Mouse (Mus musculus): ENCODE data around the gene Il31. TPM values are rescaled to one million over a fixed set of nuclear protein-coding genes. Genes with fewer than 3 reads are reported as not detected.

Gene Il31
- total RNA-seq, 2 experiments from 2014 or later: not detected

Small RNAs within 50 kb of the gene (microRNA-seq; reads per million reads assigned to microRNA genes)
- gene Mir7647: 0.85 to 2.4 reads per million in 2 experiments

Other genes with a start within 250 kb of the Il31 start
- under 1 TPM; 0.81 to 0.93 TPM for gene Wdr66, start 237.4 kb downstream of the Il31 start, total RNA-seq (2021)
- gene Bcl7a, start 145.7 kb downstream of the Il31 start, total RNA-seq (2021): 1 to 10 TPM; 9.1 to 9.5 TPM
- 10 to 100 TPM; 29.0 to 29.9 TPM for gene Mlxip, start 94.7 kb downstream of the Il31 start, total RNA-seq (2021)
- under 1 TPM in 1 of 2 experiments, not detected in 1; 0.22 TPM for gene Lrrc43, start 184 bp downstream of the Il31 start, total RNA-seq (2021)
- not detected for gene B3gnt4, start 21.0 kb upstream of the Il31 start, total RNA-seq (2021)
- gene Diablo, start 34.7 kb upstream of the Il31 start, total RNA-seq (2021): 10 to 100 TPM; 64.9 to 67.0 TPM
- 1 to 10 TPM in 1 of 2 experiments, not detected in 1; 1.3 TPM for gene Gm49027, start 36.0 kb upstream of the Il31 start, total RNA-seq (2021)
- gene Vps33a, start 83.5 kb upstream of the Il31 start, total RNA-seq (2021): 10 to 100 TPM; 31.8 to 32.9 TPM
- 100 to 1,000 TPM; 118 to 125 TPM for gene Clip1, start 195.1 kb upstream of the Il31 start, total RNA-seq (2021)
- gene Zcchc8, start 231.6 kb upstream of the Il31 start, total RNA-seq (2021): 10 to 100 TPM; 30.9 to 35.7 TPM